Mouse (Mus musculus): ENCODE data around the gene Klhl7. TPM values are rescaled to one million over a fixed set of nuclear protein-coding genes. Genes with fewer than 3 reads are reported as not detected.
A peak's percentile ranks its signal among the peaks of the same experiment; 100 is the strongest.

Gene Klhl7
- total and polyA plus RNA-seq, 3 experiments: 13.5 to 19.7 TPM; not detected in 1

GRCm38 (mm10) chr5:24056865-24057264, 43.5 kb upstream of the Klhl7 start:
- Histone ChIP-seq H3K9me3 (replicated peaks; ENCODE audit: insufficient read depth, low read length) (no peaks in the 10 kb centered on the region), H3K27me3 (ENCODE audit: control insufficient read depth in 1 of 2, insufficient read depth in 2 of 2, low read length in 2 of 2) (peaks cover 0 to 2% of the 10 kb centered on the region in 2 experiments; a peak in 2 of 4 replicates), H3K4me1 (ENCODE audit: control insufficient read depth in 1 of 2, insufficient read depth in 2 of 2, low read length in 2 of 2) (peaks cover 3 to 4% of the 10 kb centered on the region in 2 experiments; a peak in 2 of 4 replicates), H3K79me2 (ENCODE audit: control insufficient read depth, insufficient read depth, low read length, poor library complexity) (peaks cover 1% of the 10 kb centered on the region; the same call in 1 of the 2 replicates), H3K9ac (ENCODE audit: control insufficient read depth, low read depth, low read length, poor library complexity, severe bottlenecking) (no peak overlapping the region), H3K4me3 (ENCODE audit: control insufficient read depth in 1 of 2, insufficient read depth in 1 of 2, low read depth in 2 of 2, low read length in 2 of 2) (no peak overlapping the region), H3K27ac (ENCODE audit: control insufficient read depth, low read depth, low read length) (no peak overlapping the region), H3K36me3 (ENCODE audit: control insufficient read depth in 1 of 2, insufficient read depth in 2 of 2, low read length in 2 of 2) (peaks cover 0 to 9% of the 10 kb centered on the region in 2 experiments; a peak in 2 of 4 replicates)
- no peak for DNase-seq (ENCODE audit: low read depth, low spot score)
- no peak for TF ChIP-seq UBTF (IDR thresholded peaks at IDR 0.05; ENCODE audit: borderline replicate concordance, insufficient read depth, low read depth, low read length)

DNA sequence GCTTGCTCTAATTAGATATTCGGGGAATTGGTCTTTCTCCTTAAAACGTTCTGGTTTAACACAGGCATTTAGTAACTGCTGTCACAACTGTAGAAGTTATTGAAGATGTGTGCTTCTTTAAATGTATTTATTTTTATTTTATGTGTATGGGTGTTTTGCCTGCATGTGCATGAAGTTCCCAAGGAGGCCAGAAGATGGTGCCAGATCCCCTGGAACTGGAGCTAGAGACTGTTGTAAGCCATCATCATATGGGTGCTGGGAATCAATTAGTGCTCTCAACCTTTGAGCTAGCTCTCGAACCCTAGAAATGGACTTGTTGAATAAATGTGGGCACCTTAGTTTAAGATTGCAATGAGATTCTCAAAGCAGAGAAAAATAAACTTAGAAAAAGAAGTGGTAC, 42.8 kb upstream of the Klhl7 start:
- Histone ChIP-seq H3K79me2 (ENCODE audit: control insufficient read depth, insufficient read depth, low read length, poor library complexity) (no peaks in the 10 kb centered on the region), H3K27me3 (ENCODE audit: control insufficient read depth in 1 of 2, insufficient read depth in 2 of 2, low read length in 2 of 2) (peaks cover 0 to 2% of the 10 kb centered on the region in 2 experiments; a peak in 2 of 4 replicates), H3K36me3 (ENCODE audit: control insufficient read depth in 1 of 2, insufficient read depth in 2 of 2, low read length in 2 of 2) (peaks cover 0 to 9% of the 10 kb centered on the region in 2 experiments; a peak in 2 of 4 replicates), H3K9me3 (replicated peaks; ENCODE audit: insufficient read depth, low read length) (no peaks in the 10 kb centered on the region), H3K27ac (ENCODE audit: control insufficient read depth, low read depth, low read length) (no peak overlapping the region), H3K4me1 (ENCODE audit: control insufficient read depth in 1 of 2, insufficient read depth in 2 of 2, low read length in 2 of 2) (peaks cover 3% of the 10 kb centered on the region in 2 experiments; a peak in 2 of 4 replicates), H3K4me3 (ENCODE audit: control insufficient read depth in 1 of 2, insufficient read depth in 1 of 2, low read depth in 2 of 2, low read length in 2 of 2) (no peak overlapping the region), H3K9ac (ENCODE audit: control insufficient read depth, low read depth, low read length, poor library complexity, severe bottlenecking) (no peak overlapping the region)
- TF ChIP-seq NELFE (IDR thresholded peaks at IDR 0.05; ENCODE audit: low read depth, low read length) (no peak), MXI1 (IDR thresholded peaks at IDR 0.05; ENCODE audit: low read depth, low read length) (no peak), MAZ (IDR thresholded peaks at IDR 0.05; ENCODE audit: low read depth, low read length) (no peak), CTCF (IDR thresholded peaks at IDR 0.05 in 2 of 3, conservative IDR thresholded peaks at IDR 0.05 in 1 of 3; ENCODE audit: control insufficient read depth in 1 of 3, insufficient read depth in 1 of 3, low read depth in 2 of 3, low read length in 3 of 3, poor library complexity in 1 of 3, severe bottlenecking in 1 of 3) (peak; percentile 57 to 65 (median 58)), RAD21 (IDR thresholded peaks at IDR 0.05; ENCODE audit: low read depth, low read length) (peak; percentile 57), SMC3 (IDR thresholded peaks at IDR 0.05; ENCODE audit: low read depth, low read length) (0 out of 2 replicates have a peak, but pooled peaks have one; percentile 37), EP300 (IDR thresholded peaks at IDR 0.05; ENCODE audit: low read depth in 1 of 2, low read length in 2 of 2) (no peak), TCF12 (IDR thresholded peaks at IDR 0.05; ENCODE audit: low read depth, low read length) (no peak), MYB (IDR thresholded peaks at IDR 0.05; ENCODE audit: low read depth, low read length) (no peak)
- DNase-seq (ENCODE audit: low read depth, low spot score): peak; percentile 69

- no peaks in the 10 kb centered on the region for H3K36me3 ChIP-seq (ENCODE audit: control insufficient read depth in 1 of 2, insufficient read depth in 2 of 2, low read length in 2 of 2)
- peaks cover 2 to 3% of the 10 kb centered on the region in 2 experiments; a peak in 3 of 4 replicates for H3K27me3 ChIP-seq (ENCODE audit: control insufficient read depth in 1 of 2, insufficient read depth in 2 of 2, low read length in 2 of 2)
- H3K79me2 ChIP-seq (ENCODE audit: control insufficient read depth, insufficient read depth, low read length, poor library complexity): no peaks in the 10 kb centered on the region
- H3K4me1 ChIP-seq (ENCODE audit: control insufficient read depth in 1 of 2, insufficient read depth in 2 of 2, low read length in 2 of 2): no peaks in the 10 kb centered on the region
- no peak overlapping the region for H3K27ac ChIP-seq (ENCODE audit: control insufficient read depth, low read depth, low read length)
- DNase-seq (ENCODE audit: low read depth, low spot score): no peak
- H3K9me3 ChIP-seq (replicated peaks; ENCODE audit: insufficient read depth, low read length): no peaks in the 10 kb centered on the region
- no peak overlapping the region for H3K9ac ChIP-seq (ENCODE audit: control insufficient read depth, low read depth, low read length, poor library complexity, severe bottlenecking)
- no peak overlapping the region for H3K4me3 ChIP-seq (ENCODE audit: control insufficient read depth in 1 of 2, insufficient read depth in 1 of 2, low read depth in 2 of 2, low read length in 2 of 2)
- TF ChIP-seq GABPA (IDR thresholded peaks at IDR 0.05; ENCODE audit: low read depth, low read length) (no peak), GATA1 (IDR thresholded peaks at IDR 0.05; ENCODE audit: low read depth, low read length) (no peak), E2F4 (IDR thresholded peaks at IDR 0.05; ENCODE audit: borderline replicate concordance, low read depth, low read length) (no peak), ZC3H11A (IDR thresholded peaks at IDR 0.05; ENCODE audit: low read depth, low read length) (no peak), MYB (IDR thresholded peaks at IDR 0.05; ENCODE audit: low read depth, low read length) (no peak), ZKSCAN1 (IDR thresholded peaks at IDR 0.05; ENCODE audit: low read depth, low read length) (no peak), SMC3 (IDR thresholded peaks at IDR 0.05; ENCODE audit: low read depth, low read length) (no peak), NRF1 (IDR thresholded peaks at IDR 0.05; ENCODE audit: insufficient read depth, low read depth, low read length, poor library complexity, severe bottlenecking) (no peak), ZMIZ1 (IDR thresholded peaks at IDR 0.05; ENCODE audit: low read depth, low read length) (no peak), MXI1 (IDR thresholded peaks at IDR 0.05; ENCODE audit: low read depth, low read length) (no peak), MEF2A (IDR thresholded peaks at IDR 0.05; ENCODE audit: extremely low read depth, insufficient replicate concordance, low read depth, low read length, poor library complexity, severe bottlenecking) (no peak), JUND (IDR thresholded peaks at IDR 0.05; ENCODE audit: low read depth, low read length) (no peak), POLR2AphosphoS2 (IDR thresholded peaks at IDR 0.05; ENCODE audit: low read length) (no peak), RCOR1 (IDR thresholded peaks at IDR 0.05; ENCODE audit: low read depth, low read length) (no peak)
Measured at GRCm38 (mm10) chr5:24060949-24061348, 39.5 kb upstream of the Klhl7 start.
